Mouse (Mus musculus) heart, embryonic 16.5 days (tissue): ENCODE results near the gene Lcp1. TPM values are rescaled to one million over a fixed set of nuclear protein-coding genes. Genes with fewer than 3 reads are reported as not detected.

Experiments
- ATAC-seq: fragments of 200-750 bp; cut with Nextera tagmentation; replicated peaks from 2 replicates; pipeline ENCODE4 v1.8.0; 2017; ENCODE audit warnings: moderate number of reproducible peaks; ENCODE audit not compliant: insufficient read depth, low FRiP score; ENCODE audit errors: extremely low read depth
- H3K27ac ChIP-seq: fragments of 300-500 bp; sonication (generic); 2 replicates; pipeline ENCODE4 v1.5.1; 2014; ENCODE audit warnings: mild to moderate bottlenecking, low read length, control low read depth, moderate library complexity
- H3K27me3 ChIP-seq: fragments of 300-500 bp; sonication (generic); 2 replicates; pipeline ENCODE4 v1.6.1; 2014; ENCODE audit warnings: low read length, mixed read lengths; ENCODE audit not compliant: control insufficient read depth, insufficient read depth
- H3K36me3 ChIP-seq: fragments of 300-500 bp; sonication (generic); 2 replicates; pipeline ENCODE4 v1.6.1; 2014; ENCODE audit not compliant: control insufficient read depth, insufficient read depth
- H3K4me1 ChIP-seq: fragments of 300-500 bp; sonication (generic); 2 replicates; pipeline ENCODE4 v1.6.1; 2014; ENCODE audit warnings: low read length, mixed read lengths; ENCODE audit not compliant: control insufficient read depth, insufficient read depth
- H3K4me2 ChIP-seq: fragments of 300-500 bp; sonication (generic); 2 replicates; pipeline ENCODE4 v1.6.1; 2014; ENCODE audit warnings: low read depth, mild to moderate bottlenecking, control low read depth, low read length
- H3K4me3 ChIP-seq: fragments of 300-500 bp; sonication (generic); 2 replicates; pipeline ENCODE4 v1.5.1; 2014; ENCODE audit warnings: mild to moderate bottlenecking, control low read depth, low read length
- H3K9ac ChIP-seq: fragments of 300-500 bp; sonication (generic); 2 replicates; pipeline ENCODE4 v1.6.1; 2014; ENCODE audit warnings: low read length, control low read depth
- H3K9me3 ChIP-seq: fragments of 300-500 bp; sonication (generic); replicated peaks from 2 replicates; pipeline ENCODE4 v1.6.1; 2016; ENCODE audit warnings: low read length; ENCODE audit not compliant: control insufficient read depth
- WGBS: fragments of 180-500 bp; shearing (Covaris S2); extraction: QIAGEN DNeasy Blood & Tissue Kit; methylation state at CpG from one replicate; pipeline ENCODE4 v1.1.7; 2014; 5-methylcytosine and 5-hydroxymethylcytosine counted together
- polyA plus RNA-seq: library from polyadenylated mRNA; unstranded; fragments of >200 nt; fragmentation: Nextera tagmentation; extraction: Ambion mirVana; gene quantifications from 2 replicates; pipeline ENCODE4 v1.2.1, GENCODE M21; 2015

Lcp1 gene
- polyA plus RNA-seq, 1 experiment from 2014 or later: 47.5 TPM

DNA sequence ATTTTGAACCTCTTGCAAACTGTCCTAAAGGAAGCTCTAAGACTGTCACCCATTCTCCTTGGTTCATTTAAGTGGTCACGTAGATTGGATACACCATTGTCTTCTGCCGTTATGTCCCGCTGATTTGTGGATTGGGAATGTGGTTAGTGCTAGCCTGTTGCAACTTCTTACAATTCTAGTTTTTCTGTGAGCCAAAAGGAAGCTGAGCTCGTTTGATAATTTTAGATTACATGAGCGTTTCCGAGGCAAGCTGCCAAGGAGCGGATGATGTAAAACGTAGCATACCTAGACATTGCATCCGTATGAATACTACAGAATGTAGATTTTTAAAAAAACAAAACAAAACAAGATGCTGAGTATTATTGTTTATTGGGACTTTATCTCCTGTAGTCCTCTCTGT lies 17.3 kb downstream of the Lcp1 start:
- peak overlapping the region; percentile 15; the same call in 1 of the 2 replicates for H3K4me2 ChIP-seq
- WGBS: 42% methylated on average over 9 of the region's 9 CpGs
- H3K27ac ChIP-seq: 0 out of 2 replicates have a peak overlapping the region, but pooled peaks have one; percentile 46
- no peaks in the 10 kb centered on the region for H3K27me3 ChIP-seq
- H3K36me3 ChIP-seq: no peaks in the 10 kb centered on the region
- no peaks in the 10 kb centered on the region for H3K4me1 ChIP-seq
- no peak overlapping the region for H3K9ac ChIP-seq
- no peaks in the 10 kb centered on the region for H3K9me3 ChIP-seq
- no peak for ATAC-seq
- no peak overlapping the region for H3K4me3 ChIP-seq

DNA sequence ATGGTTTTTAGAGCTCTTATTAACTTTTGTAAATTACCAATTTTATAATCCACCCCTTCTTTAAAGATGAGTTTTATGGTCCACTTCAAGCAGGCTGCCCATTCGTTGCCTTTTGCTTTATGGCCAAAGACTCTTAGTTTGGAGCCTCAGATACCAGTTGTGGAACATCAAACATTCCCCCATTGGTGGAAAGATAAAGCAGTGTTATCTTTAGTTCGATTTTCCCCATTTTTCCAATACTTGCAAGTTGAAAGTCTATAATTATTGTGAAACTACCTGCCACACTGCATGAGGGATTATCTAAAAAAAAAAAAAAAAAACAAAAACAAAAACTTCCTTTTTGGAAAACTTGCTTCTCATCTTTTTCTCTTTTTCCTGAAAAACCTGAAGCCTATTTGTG lies 19.8 kb downstream of the Lcp1 start:
- H3K9ac ChIP-seq: no peak overlapping the region
- no peak for ATAC-seq
- H3K27ac ChIP-seq: no peak overlapping the region
- no peaks in the 10 kb centered on the region for H3K27me3 ChIP-seq
- 56% methylated on average over 2 of the region's 2 CpGs for WGBS
- no peak overlapping the region for H3K4me3 ChIP-seq
- no peaks in the 10 kb centered on the region for H3K36me3 ChIP-seq
- no peaks in the 10 kb centered on the region for H3K9me3 ChIP-seq
- no peaks in the 10 kb centered on the region for H3K4me1 ChIP-seq
- no peak overlapping the region for H3K4me2 ChIP-seq

DNA sequence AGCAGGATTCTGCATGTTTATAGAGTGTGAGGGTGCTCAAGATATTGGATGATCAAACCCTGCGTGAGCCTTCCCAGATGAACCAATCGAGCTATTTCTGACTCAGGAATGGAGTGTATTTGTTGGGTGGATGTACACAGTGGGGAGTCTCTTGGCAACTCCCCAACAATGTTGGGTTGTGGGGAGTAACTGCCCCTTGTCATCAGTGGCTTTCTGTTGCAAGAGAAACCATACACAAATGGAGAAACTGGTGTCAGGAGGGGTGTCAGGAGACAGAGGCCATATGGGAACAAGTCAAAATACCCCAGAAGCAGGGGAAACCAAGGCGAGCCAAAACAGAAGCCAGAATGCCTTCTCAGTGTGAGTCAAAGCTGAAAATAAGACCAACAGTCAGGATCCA lies 20.2 kb downstream of the Lcp1 start:
- H3K36me3 ChIP-seq: no peaks in the 10 kb centered on the region
- WGBS: 46% methylated on average over 3 of the region's 3 CpGs
- H3K4me2 ChIP-seq: no peak overlapping the region
- no peaks in the 10 kb centered on the region for H3K27me3 ChIP-seq
- no peak for ATAC-seq
- no peak overlapping the region for H3K4me3 ChIP-seq
- no peak overlapping the region for H3K9ac ChIP-seq
- no peaks in the 10 kb centered on the region for H3K4me1 ChIP-seq
- H3K27ac ChIP-seq: no peak overlapping the region
- H3K9me3 ChIP-seq: no peaks in the 10 kb centered on the region

DNA sequence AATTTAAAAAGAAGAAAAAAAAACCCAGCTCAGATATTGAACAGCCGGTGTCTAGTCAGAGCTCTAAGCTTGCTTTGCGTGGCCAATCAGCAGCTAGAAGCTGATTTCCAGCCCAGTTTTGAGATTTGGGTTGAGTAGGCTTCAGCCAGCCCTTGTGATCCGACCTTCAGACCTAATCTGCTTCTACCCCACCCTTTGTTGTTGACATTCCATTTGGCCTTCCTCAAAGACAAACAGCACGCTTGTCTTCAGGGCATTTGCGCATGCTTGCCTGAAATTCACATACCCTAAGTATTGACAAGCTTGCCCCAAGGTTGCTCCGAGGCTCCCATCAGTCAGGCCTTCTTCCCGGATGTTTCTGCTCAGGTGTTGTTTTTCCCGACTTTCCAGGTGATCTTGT lies 23.6 kb downstream of the Lcp1 start:
- 71% methylated on average over 8 of the region's 8 CpGs for WGBS
- Histone ChIP-seq H3K27me3 (no peaks in the 10 kb centered on the region), H3K9me3 (no peaks in the 10 kb centered on the region), H3K36me3 (no peaks in the 10 kb centered on the region), H3K9ac (no peak overlapping the region), H3K4me3 (no peak overlapping the region), H3K27ac (no peak overlapping the region), H3K4me2 (no peak overlapping the region), H3K4me1 (no peaks in the 10 kb centered on the region)
- ATAC-seq: no peak

DNA sequence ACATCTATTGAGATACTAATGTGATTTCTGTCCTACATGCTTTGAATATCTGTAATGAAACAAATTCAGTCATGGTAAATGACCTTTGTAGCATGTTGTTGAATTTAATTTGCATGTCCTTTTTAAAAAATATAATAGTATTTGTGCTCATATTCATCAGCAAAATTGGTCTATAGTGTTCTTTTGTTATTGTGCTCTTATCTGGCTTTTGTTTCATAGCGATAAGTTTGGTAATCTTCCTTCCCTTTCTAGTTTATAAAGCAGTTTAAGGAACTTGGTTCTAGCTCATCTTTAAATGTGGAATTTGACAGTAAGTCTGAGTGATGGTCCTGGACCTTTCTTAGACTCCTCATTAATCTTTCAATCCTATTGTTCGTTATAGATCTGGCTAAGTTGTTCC lies 28.5 kb downstream of the Lcp1 start:
- no peaks in the 10 kb centered on the region for H3K27me3 ChIP-seq
- no peak overlapping the region for H3K9ac ChIP-seq
- no peaks in the 10 kb centered on the region for H3K9me3 ChIP-seq
- no peaks in the 10 kb centered on the region for H3K36me3 ChIP-seq
- 83% methylated on average over 2 of the region's 2 CpGs for WGBS
- H3K4me3 ChIP-seq: no peak overlapping the region
- H3K27ac ChIP-seq: no peak overlapping the region
- H3K4me2 ChIP-seq: no peak overlapping the region
- H3K4me1 ChIP-seq: no peaks in the 10 kb centered on the region
- ATAC-seq: no peak

DNA sequence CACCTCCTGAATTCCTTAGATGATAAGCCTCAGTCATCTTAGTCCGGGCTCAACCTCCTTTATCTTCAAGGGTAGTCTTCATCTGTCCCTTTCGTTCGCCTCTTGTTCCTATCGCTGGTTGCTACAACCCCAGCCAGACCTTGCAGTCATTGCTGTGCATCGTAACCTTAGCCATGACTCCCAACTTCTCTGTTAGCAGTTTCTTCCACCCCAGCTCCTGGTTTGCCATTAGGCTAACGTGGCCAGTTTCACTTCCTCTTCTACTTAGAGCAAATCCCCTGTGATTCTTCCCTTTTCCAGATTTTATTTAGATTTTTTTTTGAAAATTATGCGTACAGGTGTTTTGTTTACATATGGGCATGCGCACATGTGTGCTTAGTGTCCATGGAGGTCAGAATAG lies 33.0 kb downstream of the Lcp1 start:
- no peak overlapping the region for H3K4me2 ChIP-seq
- WGBS: 76% methylated on average over 8 of the region's 8 CpGs
- no peak overlapping the region for H3K9ac ChIP-seq

DNA sequence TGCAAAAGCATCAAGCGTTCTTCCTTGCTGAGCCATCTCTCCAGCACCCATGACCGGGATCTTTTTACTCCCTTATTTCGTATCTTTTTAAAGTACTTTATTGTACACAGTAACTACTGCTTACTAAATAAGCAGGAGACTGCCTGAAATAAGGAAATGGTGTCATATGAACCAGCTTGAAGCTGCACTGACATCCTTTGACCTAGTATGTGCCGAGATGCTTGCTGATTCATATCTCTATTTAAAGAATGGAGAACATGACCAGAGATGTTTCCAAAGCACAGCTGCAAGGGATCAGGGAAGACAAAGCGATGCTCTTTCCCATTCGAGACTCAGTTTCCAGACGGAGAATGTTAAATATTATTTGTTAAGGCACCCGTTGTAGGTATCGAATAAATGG lies 33.4 kb downstream of the Lcp1 start:
- Histone ChIP-seq H3K36me3 (no peaks in the 10 kb centered on the region), H3K9me3 (no peaks in the 10 kb centered on the region), H3K27ac (no peak overlapping the region), H3K9ac (no peak overlapping the region), H3K4me1 (no peaks in the 10 kb centered on the region), H3K4me2 (no peak overlapping the region), H3K27me3 (no peaks in the 10 kb centered on the region), H3K4me3 (no peak overlapping the region)
- ATAC-seq: no peak
- 88% methylated on average over 9 of the region's 9 CpGs for WGBS

More for the DNA sequence above, 33.0 kb downstream of the Lcp1 start:
- Histone ChIP-seq H3K36me3 (no peaks in the 10 kb centered on the region), H3K4me3 (no peak overlapping the region), H3K27me3 (no peaks in the 10 kb centered on the region), H3K27ac (no peak overlapping the region), H3K9me3 (no peaks in the 10 kb centered on the region), H3K4me1 (no peaks in the 10 kb centered on the region)
- ATAC-seq: no peak

DNA sequence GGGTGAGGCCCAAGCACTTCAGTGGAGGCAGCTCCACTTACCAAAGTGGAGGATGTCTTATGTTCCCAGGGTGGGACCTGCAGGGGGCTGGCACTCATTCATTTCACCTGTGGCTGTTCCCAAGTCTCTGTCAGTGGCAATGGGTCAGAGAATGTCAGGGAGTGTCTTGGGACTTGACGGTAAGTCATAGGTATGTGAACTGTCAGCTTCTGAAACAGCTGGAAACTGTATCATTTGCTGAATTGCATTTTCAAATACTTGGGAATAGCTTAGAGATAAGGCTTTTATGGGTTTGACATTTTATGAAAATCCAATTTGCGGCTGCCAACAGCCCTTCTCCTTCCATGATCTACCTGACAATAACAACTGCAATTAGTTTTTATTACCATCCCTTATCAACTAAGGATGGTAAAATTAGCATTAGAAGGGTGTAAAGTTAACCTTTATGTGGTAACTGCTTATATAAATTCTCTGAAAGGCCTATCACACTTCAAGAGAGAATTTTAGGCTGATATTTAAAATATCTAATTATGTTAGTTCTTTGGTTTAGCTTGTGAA lies 34.8 kb downstream of the Lcp1 start:
- no peak for ATAC-seq
- no peaks in the 10 kb centered on the region for H3K27me3 ChIP-seq
- no peaks in the 10 kb centered on the region for H3K9me3 ChIP-seq
- no peak overlapping the region for H3K4me2 ChIP-seq
- H3K4me3 ChIP-seq: no peak overlapping the region
- 89% methylated on average over 2 of the region's 2 CpGs for WGBS
- no peak overlapping the region for H3K9ac ChIP-seq
- H3K4me1 ChIP-seq: peaks cover 6% of the 10 kb centered on the region; the same call in 1 of the 2 replicates
- no peak overlapping the region for H3K27ac ChIP-seq
- no peaks in the 10 kb centered on the region for H3K36me3 ChIP-seq

DNA sequence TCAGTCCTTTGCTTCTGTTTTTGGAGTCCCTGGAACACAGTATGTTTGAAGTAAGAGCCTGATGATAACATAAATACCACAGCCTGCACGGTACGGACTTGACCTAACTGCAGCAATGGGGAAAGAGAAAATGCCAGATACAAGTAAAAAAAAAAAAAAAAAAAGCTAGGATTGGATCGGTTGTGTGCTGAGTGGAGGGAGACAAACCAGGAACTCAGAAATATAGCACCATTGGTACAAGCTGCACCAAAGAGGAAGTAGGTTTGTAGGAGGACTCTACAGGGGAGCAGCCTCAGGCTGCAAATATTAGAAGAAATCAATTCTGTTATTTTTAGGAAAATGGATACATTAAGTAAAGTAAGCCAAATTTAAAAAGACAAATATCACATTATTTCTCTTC lies 37.6 kb downstream of the Lcp1 start:
- no peaks in the 10 kb centered on the region for H3K36me3 ChIP-seq
- H3K9ac ChIP-seq: no peak overlapping the region
- peaks cover 8% of the 10 kb centered on the region; the same call in 1 of the 2 replicates for H3K4me1 ChIP-seq
- WGBS: 34% methylated on average over 3 of the region's 3 CpGs
- H3K4me3 ChIP-seq: no peak overlapping the region
- H3K27ac ChIP-seq: no peak overlapping the region
- H3K27me3 ChIP-seq: no peaks in the 10 kb centered on the region
- H3K9me3 ChIP-seq: no peaks in the 10 kb centered on the region
- ATAC-seq: no peak
- no peak overlapping the region for H3K4me2 ChIP-seq
